Mouse (Mus musculus): ENCODE results near the gene Olfr1361.

Gene Olfr1361

DNA sequence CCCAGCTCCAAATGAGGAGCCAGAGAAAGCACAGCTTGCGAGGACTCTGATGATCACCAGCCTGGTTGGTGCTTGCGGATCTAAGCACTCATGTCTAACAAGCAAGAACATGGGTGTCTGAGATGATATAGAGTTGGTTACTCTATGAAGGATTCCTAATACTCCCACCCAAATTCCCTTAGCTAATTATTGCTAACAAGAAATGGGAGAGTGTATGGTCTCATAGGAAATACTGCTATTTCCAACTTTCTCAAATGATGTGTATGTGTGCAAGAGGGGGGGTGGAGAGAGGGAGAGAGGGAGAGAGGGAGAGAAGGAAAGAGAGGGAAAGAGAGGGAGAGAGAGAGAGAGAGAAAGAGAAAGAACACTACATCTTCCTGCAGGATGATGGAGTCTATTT is at the start of gene Olfr1361:
TSS of gene Olfr1361 (minus strand) at position 101 of the 400 bp plus-strand sequence.
- no peak for DNase-seq (ENCODE audit: low read depth)

DNA sequence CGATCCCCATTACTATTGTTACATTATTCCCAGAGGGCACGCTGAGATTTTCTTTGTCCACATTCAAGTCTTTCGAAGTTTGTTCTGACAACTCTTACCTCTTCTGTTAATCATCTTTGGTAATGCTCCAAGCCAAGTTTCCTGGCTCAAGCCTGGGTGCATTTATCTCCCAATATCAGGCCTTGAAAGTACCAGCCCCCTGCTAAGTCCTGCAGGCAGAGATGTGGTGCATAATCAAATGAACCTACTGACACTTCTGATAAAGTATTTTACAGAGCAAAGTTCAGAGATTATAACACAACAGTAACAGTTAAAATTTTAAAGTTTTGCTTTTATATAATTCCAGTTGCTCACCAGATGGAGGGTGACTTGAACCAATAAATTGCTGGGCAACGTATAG is 48.5 kb upstream of the Olfr1361 start:
- no peak for DNase-seq (ENCODE audit: low read depth)

DNA sequence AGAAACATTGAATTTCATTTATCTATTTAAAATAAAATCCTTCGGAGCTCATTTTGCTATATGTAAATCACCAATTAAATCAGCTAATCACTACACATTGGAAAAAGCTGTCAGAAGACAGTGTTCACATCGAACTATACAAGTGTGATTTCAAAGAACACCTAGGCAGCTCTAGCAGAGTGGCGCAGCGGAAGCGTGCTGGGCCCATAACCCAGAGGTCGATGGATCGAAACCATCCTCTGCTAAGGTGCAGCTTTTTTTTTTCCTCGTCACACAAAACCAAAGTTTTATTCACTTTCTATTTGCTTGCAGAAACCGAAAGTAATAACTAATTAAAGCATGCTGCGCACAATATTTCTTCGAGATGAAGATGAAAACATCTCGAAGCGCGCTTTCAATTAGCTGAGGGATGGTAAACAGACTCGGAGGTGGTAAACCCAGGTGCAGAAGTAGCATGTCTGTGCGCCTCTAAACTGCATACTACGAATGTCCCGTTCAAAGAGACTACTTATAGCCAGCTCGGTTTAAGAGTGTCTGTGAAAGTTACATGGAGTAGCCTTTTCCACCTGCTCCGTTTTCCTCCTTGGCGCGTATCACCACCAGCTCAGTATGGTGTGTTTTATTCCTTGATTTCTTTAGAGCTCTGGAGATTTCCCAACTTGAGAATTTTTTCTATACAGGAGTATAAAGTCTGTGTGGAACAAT is 47.8 kb upstream of the Olfr1361 start:
- peak; percentile 59 for DNase-seq (ENCODE audit: low read depth)

DNA sequence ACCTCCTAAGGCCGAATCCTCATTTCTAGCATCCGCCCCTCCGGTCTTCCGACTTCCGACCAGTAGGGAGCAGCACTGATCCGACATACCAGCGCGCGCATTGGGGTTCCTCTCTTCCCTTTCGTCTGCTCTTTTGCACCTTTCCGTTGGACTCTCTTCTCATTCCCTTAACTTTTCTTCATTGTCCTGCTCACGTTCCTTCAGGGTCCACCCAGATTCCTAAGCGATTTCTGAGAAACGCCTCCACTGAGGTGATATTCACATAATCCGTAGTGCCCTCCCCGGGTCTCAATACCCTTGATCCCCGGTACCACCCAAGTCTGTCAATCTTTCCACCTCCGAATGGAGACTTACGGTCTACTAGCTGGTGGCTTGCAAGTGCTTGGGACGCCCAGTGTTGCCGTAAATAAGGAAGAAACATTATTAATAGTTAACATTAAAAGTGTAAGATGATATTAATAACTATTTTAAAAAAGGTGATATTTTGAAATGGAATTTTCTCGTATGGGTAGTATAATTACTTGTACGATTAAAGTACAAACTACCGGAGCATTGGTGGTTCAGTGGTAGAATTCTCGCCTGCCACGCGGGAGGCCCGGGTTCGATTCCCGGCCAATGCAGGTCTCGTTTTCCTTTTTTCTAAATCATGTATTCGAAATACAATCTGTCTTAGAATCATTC is 47.0 kb upstream of the Olfr1361 start:
- peak; percentile 81 for DNase-seq (ENCODE audit: low read depth)

DNA sequence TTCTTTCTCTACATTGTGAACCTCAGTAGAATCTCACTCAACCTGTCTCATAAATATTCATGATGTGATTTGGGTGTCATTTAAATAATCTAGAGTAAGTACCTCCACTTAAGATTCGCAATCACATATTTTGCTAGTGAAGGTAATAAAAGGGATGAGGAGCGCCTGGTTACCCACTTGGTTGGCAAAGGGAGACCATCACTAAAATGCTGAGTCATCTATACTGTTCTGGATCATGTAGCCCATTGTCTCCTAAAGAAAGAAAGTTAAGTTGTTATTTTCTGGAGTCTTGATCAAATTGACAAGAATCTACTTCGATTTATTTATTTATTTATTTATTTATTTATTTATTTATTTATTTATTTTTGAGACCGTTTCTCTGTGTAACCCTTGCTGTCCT is 43.5 kb upstream of the Olfr1361 start:
- no peak for DNase-seq (ENCODE audit: low read depth)

DNA sequence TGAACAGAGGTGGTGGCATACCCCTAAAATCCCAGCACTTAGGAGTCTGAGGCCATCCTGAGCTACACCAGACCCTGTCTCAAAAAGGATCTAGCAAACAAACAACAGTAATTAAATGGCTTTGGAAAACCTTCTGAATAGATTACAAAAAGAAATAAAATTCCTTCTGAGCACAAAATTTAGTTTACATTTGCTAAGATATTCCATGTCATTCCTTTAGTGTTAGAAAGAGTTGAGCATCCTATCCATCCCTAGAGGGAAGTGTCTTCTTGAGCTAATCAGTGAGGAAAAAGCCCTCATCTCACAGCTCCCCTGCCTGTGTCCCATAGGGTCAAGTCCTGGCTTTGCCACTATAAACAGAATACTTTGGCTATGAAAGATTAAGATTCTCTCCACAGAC is 34.6 kb upstream of the Olfr1361 start, which contains the start of gene Olfr1359:
TSS of gene Olfr1359 (plus strand) at position 301 of the 400 bp plus-strand sequence.
- no peak for DNase-seq (ENCODE audit: low read depth)

DNA sequence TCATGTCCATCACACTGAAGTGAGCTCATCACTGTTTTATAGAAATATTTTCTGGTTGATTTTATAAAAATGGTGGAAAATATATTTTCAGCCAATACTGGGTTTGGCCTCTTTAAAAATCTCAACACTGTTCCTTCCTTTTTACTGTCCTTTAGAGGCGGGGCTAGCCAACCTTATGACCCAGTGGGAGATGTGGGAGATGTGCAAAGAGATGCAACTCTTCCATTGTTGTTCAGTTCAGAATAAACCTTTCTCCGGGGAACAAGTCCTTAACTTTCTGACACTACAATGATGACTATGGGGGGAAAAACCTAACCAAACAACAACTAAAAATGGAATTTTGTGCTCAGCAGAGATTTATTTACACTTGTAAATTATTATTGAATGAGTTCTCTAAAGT is 14.1 kb upstream of the Olfr1361 start, which contains the start of gene Olfr1360:
TSS of gene Olfr1360 (minus strand) at position 101 of the 400 bp plus-strand sequence.
- no peak for DNase-seq (ENCODE audit: low read depth)

DNA sequence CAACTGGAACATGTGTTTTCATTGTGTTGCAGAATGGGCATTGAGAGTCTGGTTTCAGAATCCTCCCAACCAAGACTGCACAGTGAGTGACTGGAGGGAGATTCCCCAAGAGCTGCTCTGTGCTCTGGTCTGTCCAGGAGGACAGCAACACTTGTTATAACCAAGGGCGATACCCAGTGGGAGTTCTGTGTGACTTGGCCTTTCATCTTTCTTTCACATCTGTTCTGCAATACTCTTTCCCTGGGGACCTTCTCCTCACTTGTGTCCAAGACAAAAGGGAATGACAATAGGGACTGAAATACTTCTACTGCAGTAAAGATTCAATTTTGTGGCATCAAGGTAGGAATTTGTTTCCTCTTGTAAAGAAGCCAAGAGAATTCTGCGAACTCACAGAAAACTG is 20.8 kb downstream of the Olfr1361 start, which contains the start of gene Olfr11:
TSS of gene Olfr11 (minus strand) at position 101 of the 400 bp plus-strand sequence.
- no peak for DNase-seq (ENCODE audit: low read depth)

DNA sequence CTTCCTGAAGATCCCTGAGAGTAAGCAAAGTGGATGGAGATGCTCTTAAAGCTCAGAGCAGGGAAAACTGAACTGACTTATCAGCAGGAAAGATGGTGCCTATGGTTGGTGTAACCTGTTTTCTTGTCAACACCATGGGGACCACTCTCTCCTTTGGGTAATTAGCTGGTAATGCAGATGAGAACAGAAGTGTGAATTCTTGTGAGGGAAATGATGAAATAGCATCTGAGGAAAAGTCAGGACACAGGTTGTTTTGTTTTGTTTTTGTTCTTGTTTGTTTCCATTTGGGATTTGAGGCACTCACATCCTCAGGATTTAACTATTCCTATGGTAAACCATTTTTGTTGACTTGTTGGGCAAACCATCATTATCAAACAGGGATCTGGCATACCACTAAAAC is 49.3 kb downstream of the Olfr1361 start, which contains the start of gene Olfr1362:
TSS of gene Olfr1362 (minus strand) at position 101 of the 400 bp plus-strand sequence.
- DNase-seq (ENCODE audit: low read depth) = no peak
